Mouse (Mus musculus) MEL (cell line): ENCODE measurements around the gene Mapkap1. TPM values are rescaled to one million over a fixed set of nuclear protein-coding genes. Genes with fewer than 3 reads are reported as not detected.

Experiments used
- DNase-seq: peaks from one replicate; pipeline ENCODE4 v3.0.0; 2011; ENCODE audit warnings: low read depth, low spot score
- H3K27ac ChIP-seq: 2 replicates; pipeline ENCODE4 v1.5.1; 2012; ENCODE audit warnings: low read depth, mild to moderate bottlenecking, control low read depth, low read length, moderate library complexity; ENCODE audit not compliant: control insufficient read depth
- H3K27me3 ChIP-seq, 2 experiments: fragments of 150-350 bp in 1 of 2; sonication (generic) in 1 of 2; 2 replicates each; pipeline ENCODE4 v1.6.1; 2012; ENCODE audit warnings: low read length in 2 of 2, mild to moderate bottlenecking in 2 of 2, improper control_type of control experiment in 1 of 2, moderate library complexity in 1 of 2; ENCODE audit not compliant: insufficient read depth in 2 of 2, control insufficient read depth in 1 of 2
- H3K36me3 ChIP-seq, 2 experiments: 2 replicates each; pipeline ENCODE4 v1.6.1; 2012 to 2014; ENCODE audit warnings: low read length in 2 of 2, improper control_type of control experiment in 1 of 2, inconsistent platforms in 1 of 2, mild to moderate bottlenecking in 1 of 2; ENCODE audit not compliant: insufficient read depth in 2 of 2, control insufficient read depth in 1 of 2
- H3K4me1 ChIP-seq, 2 experiments: fragments of 150-350 bp in 1 of 2; sonication (generic) in 1 of 2; 2 replicates each; pipeline ENCODE4 v1.6.1; 2012; ENCODE audit warnings: low read length in 2 of 2, improper control_type of control experiment in 1 of 2, mild to moderate bottlenecking in 1 of 2; ENCODE audit not compliant: insufficient read depth in 2 of 2, control insufficient read depth in 1 of 2
- H3K4me3 ChIP-seq, 2 experiments: fragments of 150-350 bp in 1 of 2; sonication (generic) in 1 of 2; 2 replicates each; pipeline ENCODE4 v1.5.1; 2012; ENCODE audit warnings: low read depth in 2 of 2, low read length in 2 of 2, mild to moderate bottlenecking in 2 of 2, moderate library complexity in 2 of 2, control low read depth in 1 of 2, improper control_type of control experiment in 1 of 2; ENCODE audit not compliant: control insufficient read depth in 1 of 2, insufficient read depth in 1 of 2
- H3K79me2 ChIP-seq: 2 replicates; pipeline ENCODE4 v1.6.1; 2012; ENCODE audit warnings: mild to moderate bottlenecking, low read length, moderate library complexity; ENCODE audit not compliant: control insufficient read depth, poor library complexity, insufficient read depth
- H3K9ac ChIP-seq: 2 replicates; pipeline ENCODE4 v1.6.1; 2012; ENCODE audit warnings: low read depth, mild to moderate bottlenecking, control low read depth, low read length, moderate library complexity; ENCODE audit not compliant: control insufficient read depth, poor library complexity, severe bottlenecking
- H3K9me3 ChIP-seq: fragments of 150-350 bp; sonication (generic); replicated peaks from 2 replicates; pipeline ENCODE4 v1.6.1; 2012; ENCODE audit warnings: mild to moderate bottlenecking, low read length, improper control_type of control experiment, moderate library complexity; ENCODE audit not compliant: insufficient read depth
- BHLHE40 ChIP-seq: IDR thresholded peaks from 2 replicates; pipeline ENCODE4 v1.6.1; 2012; ENCODE audit warnings: low read depth, mild to moderate bottlenecking, inconsistent platforms, low read length, improper control_type of control experiment, borderline replicate concordance
- CHD1 ChIP-seq: IDR thresholded peaks from 2 replicates; pipeline ENCODE4 v1.6.1; 2012; ENCODE audit warnings: low read depth, mild to moderate bottlenecking, inconsistent platforms, low read length, improper control_type of control experiment
- E2F4 ChIP-seq: IDR thresholded peaks from 2 replicates; pipeline ENCODE4 v1.6.1; 2011; ENCODE audit warnings: low read depth, low read length, improper control_type of control experiment, borderline replicate concordance
- EP300 ChIP-seq, 2 experiments: IDR thresholded peaks; 2 replicates each; pipeline ENCODE4 v1.6.1; 2011; ENCODE audit warnings: improper control_type of control experiment in 2 of 2, low read length in 2 of 2, low read depth in 1 of 2, mild to moderate bottlenecking in 1 of 2
- ETS1 ChIP-seq: IDR thresholded peaks from 2 replicates; pipeline ENCODE4 v1.6.1; 2012; ENCODE audit warnings: low read depth, mild to moderate bottlenecking, inconsistent platforms, low read length, improper control_type of control experiment, moderate library complexity
- GABPA ChIP-seq: IDR thresholded peaks from 2 replicates; pipeline ENCODE4 v1.6.1; 2012; ENCODE audit warnings: low read depth, mild to moderate bottlenecking, inconsistent platforms, low read length, improper control_type of control experiment, moderate library complexity
- GATA1 ChIP-seq: IDR thresholded peaks from 2 replicates; pipeline ENCODE4 v1.6.1; 2011; ENCODE audit warnings: low read depth, low read length, improper control_type of control experiment
- HCFC1 ChIP-seq: IDR thresholded peaks from 2 replicates; pipeline ENCODE4 v1.6.1; 2012; ENCODE audit warnings: low read depth, mild to moderate bottlenecking, inconsistent platforms, low read length, improper control_type of control experiment, moderate library complexity
- JUND ChIP-seq: IDR thresholded peaks from 2 replicates; pipeline ENCODE4 v1.6.1; 2011; ENCODE audit warnings: low read depth, mild to moderate bottlenecking, improper control_type of control experiment, low read length
- MAZ ChIP-seq: IDR thresholded peaks from 2 replicates; pipeline ENCODE4 v1.6.1; 2012; ENCODE audit warnings: low read depth, mild to moderate bottlenecking, inconsistent platforms, low read length, improper control_type of control experiment
- MEF2A ChIP-seq: IDR thresholded peaks from 2 replicates; pipeline ENCODE4 v1.6.1; 2014; ENCODE audit warnings: low read depth, mild to moderate bottlenecking, inconsistent platforms, low read length, improper control_type of control experiment; ENCODE audit not compliant: poor library complexity, insufficient replicate concordance, severe bottlenecking; ENCODE audit errors: extremely low read depth
- NELFE ChIP-seq: IDR thresholded peaks from 2 replicates; pipeline ENCODE4 v1.6.1; 2011; ENCODE audit warnings: low read depth, low read length, improper control_type of control experiment
- NRF1 ChIP-seq: IDR thresholded peaks from 2 replicates; pipeline ENCODE4 v1.6.1; 2014; ENCODE audit warnings: low read depth, mild to moderate bottlenecking, inconsistent platforms, low read length, improper control_type of control experiment, moderate library complexity; ENCODE audit not compliant: poor library complexity, insufficient read depth, severe bottlenecking
- POLR2A ChIP-seq, 2 experiments: IDR thresholded peaks; 2 replicates each; pipeline ENCODE4 v1.6.1; 2011 to 2012; ENCODE audit warnings: low read length in 2 of 2, mild to moderate bottlenecking in 2 of 2, control low read depth in 1 of 2, improper control_type of control experiment in 1 of 2, low read depth in 1 of 2, moderate library complexity in 1 of 2; ENCODE audit not compliant: control insufficient read depth in 1 of 2, insufficient read depth in 1 of 2, poor library complexity in 1 of 2
- POLR2AphosphoS2 ChIP-seq: IDR thresholded peaks from 2 replicates; pipeline ENCODE4 v1.6.1; 2011; ENCODE audit warnings: low read length, improper control_type of control experiment
- RAD21 ChIP-seq: IDR thresholded peaks from 2 replicates; pipeline ENCODE4 v1.6.1; 2011; ENCODE audit warnings: mild to moderate bottlenecking, low read depth, low read length, improper control_type of control experiment
- RCOR1 ChIP-seq: IDR thresholded peaks from 2 replicates; pipeline ENCODE4 v1.6.1; 2012; ENCODE audit warnings: low read depth, mild to moderate bottlenecking, inconsistent platforms, low read length, improper control_type of control experiment
- SIN3A ChIP-seq: IDR thresholded peaks from 2 replicates; pipeline ENCODE4 v1.6.1; 2012; ENCODE audit warnings: low read length, improper control_type of control experiment, inconsistent platforms
- SMC3 ChIP-seq: IDR thresholded peaks from 2 replicates; pipeline ENCODE4 v1.6.1; 2011; ENCODE audit warnings: low read depth, low read length, improper control_type of control experiment
- TAL1 ChIP-seq: IDR thresholded peaks from 2 replicates; pipeline ENCODE4 v1.6.1; 2012; ENCODE audit warnings: mild to moderate bottlenecking, inconsistent platforms, low read length, moderate library complexity, mixed read lengths
- TBP ChIP-seq: IDR thresholded peaks from 2 replicates; pipeline ENCODE4 v1.8.0; 2011; ENCODE audit warnings: low read depth, low read length, improper control_type of control experiment
- UBTF ChIP-seq: IDR thresholded peaks from 2 replicates; pipeline ENCODE4 v1.6.1; 2012; ENCODE audit warnings: low read depth, mild to moderate bottlenecking, inconsistent platforms, low read length, improper control_type of control experiment, moderate library complexity, borderline replicate concordance; ENCODE audit not compliant: insufficient read depth
- ZC3H11A ChIP-seq: IDR thresholded peaks from 2 replicates; pipeline ENCODE4 v1.6.1; 2012; ENCODE audit warnings: low read depth, mild to moderate bottlenecking, inconsistent platforms, low read length, improper control_type of control experiment
- ZKSCAN1 ChIP-seq: IDR thresholded peaks from 2 replicates; pipeline ENCODE4 v1.6.1; 2012; ENCODE audit warnings: low read depth, mild to moderate bottlenecking, inconsistent platforms, low read length, improper control_type of control experiment, moderate library complexity
- ZNF384 ChIP-seq: IDR thresholded peaks from 2 replicates; pipeline ENCODE4 v1.6.1; 2012; ENCODE audit warnings: low read depth, mild to moderate bottlenecking, inconsistent platforms, low read length, improper control_type of control experiment
- polyA plus RNA-seq, 2 experiments: library from polyadenylated mRNA; stranded (reverse) in 1 of 2; unstranded in 1 of 2; fragments of >175 nt in 1 of 2; fragments of >200 nt in 1 of 2; gene quantifications; 2 replicates each; pipeline versions ENCODE4 v1.2.1 to v1.2.4; 2012; ENCODE audit warnings: low replicate concordance in 2 of 2, low read depth in 1 of 2; ENCODE audit not compliant: insufficient read length in 2 of 2, insufficient read depth in 1 of 2, missing spikeins in 1 of 2
- total RNA-seq: library from RNA; depleted of rRNA; stranded (reverse); fragments of 300-350 nt; gene quantifications from 2 replicates; pipeline ENCODE4 v1.2.3, GENCODE M21; 2012

Mapkap1 gene
- total and polyA plus RNA-seq, 3 experiments: 42.1 to 52.5 TPM; not detected in 1

- Histone ChIP-seq H3K4me1 (no peaks in the 10 kb centered on the region; a peak in 1 of 4 replicates), H3K27me3 (no peaks in the 10 kb centered on the region), H3K4me3 (no peak overlapping the region), H3K79me2 (no peaks in the 10 kb centered on the region), H3K9me3 (no peaks in the 10 kb centered on the region), H3K36me3 (peaks cover 2 to 4% of the 10 kb centered on the region in 2 experiments; a peak in 3 of 4 replicates), H3K27ac (no peak overlapping the region), H3K9ac (no peak overlapping the region)
- DNase-seq: no peak
- no peak for TF ChIP-seq ZNF384
- TF ChIP-seq BHLHE40: no peak
- no peak for TF ChIP-seq HCFC1
- TF ChIP-seq CHD1: no peak
- TF ChIP-seq GABPA: no peak
- TF ChIP-seq NRF1: no peak
- no peak for TF ChIP-seq ETS1
- TF ChIP-seq POLR2A (IDR thresholded peaks at IDR 0.05; ENCODE audit: control insufficient read depth in 1 of 2, insufficient read depth in 1 of 2, low read depth in 1 of 2, low read length in 2 of 2, poor library complexity in 1 of 2): no peak
- no peak for TF ChIP-seq RCOR1
Measured at GRCm38 (mm10) chr2:34420256-34420655, 13.7 kb downstream of the Mapkap1 start.

GRCm38 (mm10) chr2:34424186-34424585 lies 17.6 kb downstream of the Mapkap1 start:
- TF ChIP-seq E2F4 (no peak), ZKSCAN1 (no peak)
- TF ChIP-seq, all 39 proteins: peak for 0
- no peak for DNase-seq
- Histone ChIP-seq H3K9me3 (no peaks in the 10 kb centered on the region), H3K4me3 (no peak overlapping the region), H3K9ac (no peak overlapping the region), H3K27me3 (no peaks in the 10 kb centered on the region), H3K36me3 (peaks cover 0 to 4% of the 10 kb centered on the region in 2 experiments; a peak in 1 of 4 replicates), H3K4me1 (no peaks in the 10 kb centered on the region), H3K27ac (no peak overlapping the region), H3K79me2 (no peaks in the 10 kb centered on the region)

- no peak for DNase-seq
- H3K27ac ChIP-seq: no peak overlapping the region
- no peaks in the 10 kb centered on the region for H3K79me2 ChIP-seq
- H3K36me3 ChIP-seq: peaks cover 0 to 2% of the 10 kb centered on the region in 2 experiments; a peak in 1 of 4 replicates
- no peak overlapping the region for H3K4me3 ChIP-seq
- TF ChIP-seq GATA1 (no peak), JUND (no peak), TAL1 (no peak), EP300 (IDR thresholded peaks at IDR 0.05; ENCODE audit: low read depth in 1 of 2, low read length in 2 of 2) (no peak), HCFC1 (no peak), NELFE (no peak), UBTF (no peak), MAZ (no peak), RCOR1 (no peak), MEF2A (no peak), SMC3 (no peak), SIN3A (no peak), POLR2A (IDR thresholded peaks at IDR 0.05; ENCODE audit: control insufficient read depth in 1 of 2, insufficient read depth in 1 of 2, low read depth in 1 of 2, low read length in 2 of 2, poor library complexity in 1 of 2) (no peak), ZKSCAN1 (no peak), TBP (no peak), RAD21 (no peak), NRF1 (no peak), POLR2AphosphoS2 (no peak), ZC3H11A (no peak), CHD1 (no peak)
- H3K9ac ChIP-seq: no peak overlapping the region
- no peaks in the 10 kb centered on the region for H3K27me3 ChIP-seq
- H3K9me3 ChIP-seq: no peaks in the 10 kb centered on the region
- H3K4me1 ChIP-seq: no peaks in the 10 kb centered on the region
Measured at GRCm38 (mm10) chr2:34425573-34426223, 19.1 kb downstream of the Mapkap1 start.
